Mouse (Mus musculus) gastrocnemius, adult 2 months (tissue): ENCODE measurements around the gene Olfr971. TPM values are rescaled to one million over a fixed set of nuclear protein-coding genes. Genes with fewer than 3 reads are reported as not detected.
"Not testable (repeated sequence)": the region's sequence is repeated elsewhere in the genome, so short reads cannot be mapped to it uniquely, and the experiment has no call there.

Experiments used
- DNase-seq: peaks from one replicate; pipeline ENCODE4 v3.0.0; 2022
- H3K27ac ChIP-seq: fragments of 200-600 bp; 2 replicates; pipeline ENCODE4 v1.8.1; 2022; ENCODE audit warnings: mild to moderate bottlenecking
- H3K4me3 ChIP-seq: fragments of 200-600 bp; 2 replicates; pipeline ENCODE4 v1.8.1; 2022; ENCODE audit warnings: mild to moderate bottlenecking, moderate library complexity
- CTCF ChIP-seq: fragments of 200-600 bp; IDR thresholded peaks from 2 replicates; pipeline ENCODE4 v1.8.1; 2022; ENCODE audit warnings: antibody characterized with exemption, mild to moderate bottlenecking, moderate library complexity
- intact Hi-C: fragments of 180-260 bp; cut with DNase I; formaldehyde crosslinking; loops from one replicate; pipeline ENCODE4 v1.15.1; 2025
- long read RNA-seq, 2 experiments: library from polyadenylated mRNA; stranded (forward); transcript quantifications; one replicate each; pipeline ENCODE4 v2.0.0; 2021
- total RNA-seq, 2 experiments: library from RNA; stranded (reverse); gene quantifications; 2 replicates each; pipeline ENCODE4 v1.2.3; 2021

Gene Olfr971
- not detected for total RNA-seq
- long read RNA-seq, experiment 1 = 0 reads
- long read RNA-seq, experiment 2 = 0 reads

GRCm38 (mm10) chr9:39836576-39836975 lies at the start of gene Olfr971:
TSS of gene Olfr971 (plus strand) at chr9:39836876.
- DNase-seq, intact Hi-C loops, H3K27ac ChIP-seq, H3K4me3 ChIP-seq: not testable (repeated sequence)

GRCm38 (mm10) chr9:39790558-39790957 lies 46.1 kb upstream of the Olfr971 start, which contains the start of gene Olfr969:
TSS of gene Olfr969 (plus strand) at chr9:39790945.
- DNase-seq = no peak
- Histone ChIP-seq H3K27ac (no peak within 1 kb of the TSS), H3K4me3 (no peak within 1 kb of the TSS)
- intact Hi-C loops = no loop called here
- TF ChIP-seq CTCF = no peak

GRCm38 (mm10) chr9:39808560-39808959 lies 28.1 kb upstream of the Olfr971 start, which contains the start of gene Olfr970:
TSS of gene Olfr970 (plus strand) at chr9:39808860.
- no peak for DNase-seq

GRCm38 (mm10) chr9:39866122-39866521 lies 29.4 kb downstream of the Olfr971 start, which contains the start of gene Olfr972:
TSS of gene Olfr972 (plus strand) at chr9:39866422.
- Histone ChIP-seq H3K4me3 (no peak within 1 kb of the TSS), H3K27ac (no peak within 1 kb of the TSS)
- intact Hi-C loops = no loop called here
- TF ChIP-seq CTCF = no peak
- DNase-seq = no peak

More at GRCm38 (mm10) chr9:39808560-39808959, 28.1 kb upstream of the Olfr971 start, which contains the start of gene Olfr970:
- H3K27ac ChIP-seq = no peak within 1 kb of the TSS
- H3K4me3 ChIP-seq = no peak within 1 kb of the TSS
- intact Hi-C loops = no loop called here
- TF ChIP-seq CTCF = no peak

- H3K27ac ChIP-seq, DNase-seq, H3K4me3 ChIP-seq, intact Hi-C loops: not testable (repeated sequence)
These were observed 35.3 kb downstream of the Olfr971 start for GRCm38 (mm10) chr9:39871986-39872385.

GRCm38 (mm10) chr9:39877541-39878396 lies 41.1 kb downstream of the Olfr971 start:
- H3K4me3 ChIP-seq, DNase-seq: not testable (repeated sequence)

More at GRCm38 (mm10) chr9:39877541-39878396, 41.1 kb downstream of the Olfr971 start:
- intact Hi-C loops, H3K27ac ChIP-seq: not testable (repeated sequence)

Other genes with a start within 250 kb of the Olfr971 start
- under 1 TPM; 0.26 to 0.67 TPM for gene AW551984, start 232.5 kb upstream of the Olfr971 start, total RNA-seq
- not detected for gene Olfr148, start 226.2 kb upstream of the Olfr971 start, total RNA-seq
- not detected for gene Olfr960, start 215.5 kb upstream of the Olfr971 start, total RNA-seq
- gene Olfr961, start 191.8 kb upstream of the Olfr971 start, total RNA-seq = not detected
- not detected for gene Olfr963, start 169.7 kb upstream of the Olfr971 start, total RNA-seq
- not detected for gene Olfr149, start 129.8 kb upstream of the Olfr971 start, total RNA-seq
- gene Olfr965, start 125.5 kb upstream of the Olfr971 start, total RNA-seq = not detected
- not detected for gene Olfr150, start 105.9 kb upstream of the Olfr971 start, total RNA-seq
- not detected for gene Olfr967, start 90.6 kb upstream of the Olfr971 start, total RNA-seq
- gene Olfr968, start 53.6 kb upstream of the Olfr971 start, total RNA-seq = not detected
- gene Olfr969, start 45.9 kb upstream of the Olfr971 start, total RNA-seq = not detected
- not detected for gene Olfr970, start 28.0 kb upstream of the Olfr971 start, total RNA-seq
- not detected for gene Olfr972, start 29.5 kb downstream of the Olfr971 start, total RNA-seq
- not detected for gene Olfr229, start 70.5 kb downstream of the Olfr971 start, total RNA-seq
- gene Olfr974, start 100.6 kb downstream of the Olfr971 start, total RNA-seq = not detected
- gene Olfr975, start 115.2 kb downstream of the Olfr971 start, total RNA-seq = not detected
- gene Olfr976, start 124.3 kb downstream of the Olfr971 start, total RNA-seq = not detected
- gene Olfr978, start 155.2 kb downstream of the Olfr971 start, total RNA-seq = not detected
- not detected for gene Olfr979, start 166.6 kb downstream of the Olfr971 start, total RNA-seq
- not detected for gene Olfr980, start 172.7 kb downstream of the Olfr971 start, total RNA-seq
- gene Olfr981, start 184.6 kb downstream of the Olfr971 start, total RNA-seq = not detected
- gene Olfr982, start 237.0 kb downstream of the Olfr971 start, total RNA-seq = not detected